Mouse (Mus musculus) forebrain, postnatal 0 days (tissue): ENCODE data around the gene Emid1. TPM values are rescaled to one million over a fixed set of nuclear protein-coding genes. Genes with fewer than 3 reads are reported as not detected.

Experiments used
- ATAC-seq: fragments of 200-750 bp; cut with Nextera tagmentation; 2 replicates; pipeline ENCODE4 v1.8.0; 2017; ENCODE audit warnings: mild to moderate bottlenecking, moderate library complexity
- DNase-seq: peaks from one replicate; pipeline ENCODE4 v3.0.0-alpha.2; 2015
- H3K27ac ChIP-seq: fragments of 300-500 bp; sonication (generic); 2 replicates; pipeline ENCODE4 v1.5.1; 2014; ENCODE audit warnings: low read depth, mild to moderate bottlenecking, antibody characterized with exemption, low read length, moderate library complexity, mixed read lengths
- H3K27me3 ChIP-seq: fragments of 300-500 bp; sonication (generic); 2 replicates; pipeline ENCODE4 v1.6.1; 2014; ENCODE audit warnings: mild to moderate bottlenecking, low read length, mixed read lengths; ENCODE audit not compliant: insufficient read depth
- H3K36me3 ChIP-seq: fragments of 300-500 bp; sonication (generic); 2 replicates; pipeline ENCODE4 v1.6.1; 2014; ENCODE audit warnings: mild to moderate bottlenecking, moderate library complexity; ENCODE audit not compliant: insufficient read depth
- H3K4me1 ChIP-seq: fragments of 300-500 bp; sonication (generic); 2 replicates; pipeline ENCODE4 v1.6.1; 2014; ENCODE audit warnings: antibody characterized with exemption; ENCODE audit not compliant: insufficient read depth
- H3K4me2 ChIP-seq: fragments of 300-500 bp; sonication (generic); 2 replicates; pipeline ENCODE4 v1.6.1; 2014; ENCODE audit warnings: low read depth, mild to moderate bottlenecking, moderate library complexity
- H3K4me3 ChIP-seq: fragments of 300-500 bp; sonication (generic); 2 replicates; pipeline ENCODE4 v1.5.1; 2014; ENCODE audit warnings: low read depth, low read length, mixed read lengths
- H3K9ac ChIP-seq: fragments of 300-500 bp; sonication (generic); 2 replicates; pipeline ENCODE4 v1.6.1; 2014; ENCODE audit warnings: mild to moderate bottlenecking
- H3K9me3 ChIP-seq: fragments of 300-500 bp; sonication (generic); 2 replicates; pipeline ENCODE4 v1.6.1; 2016; ENCODE audit warnings: low read length
- CTCF ChIP-seq: sonication (generic); IDR thresholded peaks from 2 replicates; pipeline ENCODE4 v1.5.1; 2016; ENCODE audit warnings: antibody characterized with exemption, control low read depth, low read depth
- WGBS: fragments of 180-500 bp; shearing (Covaris S2); extraction: QIAGEN DNeasy Blood & Tissue Kit; methylation state at CpG from one replicate; pipeline ENCODE4 v1.1.7; 2014; 5-methylcytosine and 5-hydroxymethylcytosine counted together
- polyA plus RNA-seq: library from polyadenylated mRNA; unstranded; fragments of >200 nt; fragmentation: Nextera tagmentation; extraction: Ambion mirVana; gene quantifications from 2 replicates; pipeline ENCODE4 v1.2.1, GENCODE M21; 2015
- total RNA-seq: library from RNA; depleted of rRNA; stranded (reverse); fragments of >200 nt; gene quantifications from 2 replicates; pipeline ENCODE4 v1.2.3, GENCODE M21; 2014

Emid1 gene
- total and polyA plus RNA-seq, 2 experiments from 2014 or later, result 22.8 to 28.5 TPM

- H3K36me3 ChIP-seq, result no peaks in the 10 kb centered on the region
Measured at GRCm38 (mm10) chr11:5164310-5164709, 12.3 kb upstream of the Emid1 start.

GRCm38 (mm10) chr11:5163421-5163820 lies 11.4 kb upstream of the Emid1 start:
- H3K27me3 ChIP-seq, result no peaks in the 10 kb centered on the region
- peaks cover 28% of the 10 kb centered on the region for H3K4me1 ChIP-seq
- ATAC-seq, result no peak
- WGBS, result 91% methylated on average over 8 of the region's 8 CpGs
- no peak overlapping the region for H3K4me3 ChIP-seq
- no peaks in the 10 kb centered on the region for H3K9me3 ChIP-seq
- no peak for TF ChIP-seq CTCF
- H3K27ac ChIP-seq, result no peak overlapping the region
- H3K4me2 ChIP-seq, result no peak overlapping the region
- no peak overlapping the region for H3K9ac ChIP-seq
- no peaks in the 10 kb centered on the region for H3K36me3 ChIP-seq
- no peak for DNase-seq

More at GRCm38 (mm10) chr11:5164310-5164709, 12.3 kb upstream of the Emid1 start:
- Histone ChIP-seq H3K4me1 (peaks cover 28% of the 10 kb centered on the region), H3K27me3 (no peaks in the 10 kb centered on the region), H3K4me2 (no peak overlapping the region), H3K9ac (no peak overlapping the region), H3K27ac (peak overlapping the region; percentile 82), H3K9me3 (no peaks in the 10 kb centered on the region), H3K4me3 (no peak overlapping the region)
- DNase-seq (no peak), ATAC-seq (no peak)
- no peak for TF ChIP-seq CTCF
- 37% methylated on average over 8 of the region's 8 CpGs for WGBS

- no peaks in the 10 kb centered on the region for H3K27me3 ChIP-seq
- ATAC-seq (no peak), DNase-seq (no peak)
- no peak overlapping the region for H3K9ac ChIP-seq
- no peak overlapping the region for H3K4me3 ChIP-seq
- TF ChIP-seq CTCF, result peak; percentile 59
- H3K9me3 ChIP-seq, result no peaks in the 10 kb centered on the region
- H3K36me3 ChIP-seq, result no peaks in the 10 kb centered on the region
- no peak overlapping the region for H3K4me2 ChIP-seq
- no peak overlapping the region for H3K27ac ChIP-seq
- 72% methylated on average over 17 of the region's 17 CpGs for WGBS
- H3K4me1 ChIP-seq, result peaks cover 10% of the 10 kb centered on the region
Measured at GRCm38 (mm10) chr11:5160722-5161485, 8.8 kb upstream of the Emid1 start.

- no peaks in the 10 kb centered on the region for H3K36me3 ChIP-seq
- 90% methylated on average over 11 of the region's 11 CpGs for WGBS
- no peak overlapping the region for H3K9ac ChIP-seq
- no peak overlapping the region for H3K4me2 ChIP-seq
- H3K9me3 ChIP-seq, result no peaks in the 10 kb centered on the region
- DNase-seq (no peak), ATAC-seq (no peak)
- no peak overlapping the region for H3K27ac ChIP-seq
- TF ChIP-seq CTCF, result no peak
- H3K27me3 ChIP-seq, result no peaks in the 10 kb centered on the region
- H3K4me1 ChIP-seq, result no peaks in the 10 kb centered on the region
- H3K4me3 ChIP-seq, result no peak overlapping the region
Measured at GRCm38 (mm10) chr11:5158056-5158455, 6.0 kb upstream of the Emid1 start.

- Histone ChIP-seq H3K9ac (no peak overlapping the region), H3K27ac (no peak overlapping the region)
- peak; percentile 30; the same call in 1 of the 2 replicates for ATAC-seq
Measured at GRCm38 (mm10) chr11:5154961-5155805, 3.1 kb upstream of the Emid1 start.

GRCm38 (mm10) chr11:5151247-5151630 lies 818 bp downstream of the Emid1 start:
- Histone ChIP-seq H3K4me2 (peak overlapping the region; percentile 90), H3K9ac (peak overlapping the region; percentile 74)
- no peak for TF ChIP-seq CTCF

More at GRCm38 (mm10) chr11:5154961-5155805, 3.1 kb upstream of the Emid1 start:
- Histone ChIP-seq H3K9me3 (no peaks in the 10 kb centered on the region), H3K4me2 (no peak overlapping the region), H3K4me3 (no peak overlapping the region), H3K27me3 (no peaks in the 10 kb centered on the region), H3K36me3 (no peaks in the 10 kb centered on the region), H3K4me1 (no peaks in the 10 kb centered on the region)
- WGBS, result 49% methylated on average over 10 of the region's 10 CpGs
- no peak for TF ChIP-seq CTCF
- DNase-seq, result no peak

More at GRCm38 (mm10) chr11:5151247-5151630, 818 bp downstream of the Emid1 start:
- no peaks in the 10 kb centered on the region for H3K4me1 ChIP-seq
- H3K4me3 ChIP-seq, result peak overlapping the region; percentile 52
- no peaks in the 10 kb centered on the region for H3K9me3 ChIP-seq
- H3K36me3 ChIP-seq, result no peaks in the 10 kb centered on the region
- no peak for DNase-seq
- no peak overlapping the region for H3K27ac ChIP-seq
- 12% methylated on average over 4 of the region's 4 CpGs for WGBS
- H3K27me3 ChIP-seq, result no peaks in the 10 kb centered on the region
- no peak for ATAC-seq
